Mouse (Mus musculus): ENCODE measurements around the gene Mogat1.
"Not testable (repeated sequence)": the region's sequence is repeated elsewhere in the genome, so short reads cannot be mapped to it uniquely, and the experiment has no call there.

Gene Mogat1

DNA sequence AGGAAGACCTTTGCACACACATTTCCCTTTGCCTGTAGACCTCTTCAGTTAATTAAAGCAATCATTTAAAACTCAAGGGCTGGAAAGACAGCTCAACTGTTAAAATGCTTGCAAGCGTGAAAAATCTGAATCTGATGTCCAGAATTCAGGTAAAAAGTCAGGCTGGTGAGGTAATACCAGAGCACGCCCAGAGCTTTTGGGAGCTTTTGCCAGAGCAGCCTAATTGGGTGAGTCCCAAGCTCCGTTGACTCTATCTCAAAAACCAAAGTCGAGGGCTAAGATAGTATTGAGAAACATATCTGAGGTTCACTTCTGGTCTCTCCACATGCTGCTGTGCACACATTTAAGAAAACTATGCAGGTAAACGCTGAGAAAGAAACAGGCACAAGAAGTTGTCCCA is at the start of gene Mogat1:
Gene Mogat1, plus strand, starts transcription at position 130 of the 400 bp plus-strand sequence.
- DNase-seq (ENCODE audit: low spot score in 2 of 2), result no peak

- DNase-seq (ENCODE audit: low spot score in 2 of 2), result no peak
Measured at GRCm38 (mm10) chr1:78472441-78472840, 38.4 kb upstream of the Mogat1 start.

DNA sequence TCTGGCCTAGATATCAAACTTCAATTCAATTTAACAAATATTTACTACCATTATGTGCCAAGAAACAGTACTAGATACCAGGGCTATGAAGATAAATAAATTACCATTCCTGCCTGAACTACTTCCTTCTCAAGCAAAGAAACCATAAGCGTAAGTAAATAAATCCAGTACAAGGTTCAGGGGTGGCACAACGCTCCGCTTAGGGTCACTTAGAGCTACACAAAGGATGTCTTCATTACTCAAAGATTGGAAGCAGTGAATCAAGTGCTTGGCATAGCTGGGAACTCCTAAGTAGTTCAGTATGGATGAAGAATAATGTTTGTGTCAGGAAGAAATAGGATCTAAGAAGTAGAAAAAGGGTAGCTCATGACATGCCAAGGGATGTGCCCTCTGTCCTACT is 27.4 kb upstream of the Mogat1 start:
- no peak for DNase-seq (ENCODE audit: low spot score in 2 of 2)

DNA sequence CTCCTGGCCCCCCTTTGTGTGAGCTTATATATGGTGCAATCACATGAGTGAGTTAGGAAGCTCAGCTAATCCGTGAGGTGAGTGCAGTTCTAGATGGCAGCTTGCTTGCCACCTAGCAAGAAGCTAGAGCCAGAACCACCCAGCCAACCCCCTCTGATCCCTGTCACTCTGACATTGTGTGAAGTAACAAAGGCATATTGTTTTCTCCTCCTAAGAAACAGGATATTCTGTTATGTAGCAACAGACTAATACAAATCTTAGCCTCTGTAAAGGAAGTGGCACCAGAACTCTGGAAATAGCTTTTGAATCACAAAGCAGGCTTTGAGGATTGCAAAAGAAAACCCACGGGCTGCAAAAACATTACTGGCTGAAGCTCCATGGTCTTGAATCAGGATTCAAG is 26.4 kb upstream of the Mogat1 start:
- no peak for DNase-seq (ENCODE audit: low spot score in 2 of 2)

DNA sequence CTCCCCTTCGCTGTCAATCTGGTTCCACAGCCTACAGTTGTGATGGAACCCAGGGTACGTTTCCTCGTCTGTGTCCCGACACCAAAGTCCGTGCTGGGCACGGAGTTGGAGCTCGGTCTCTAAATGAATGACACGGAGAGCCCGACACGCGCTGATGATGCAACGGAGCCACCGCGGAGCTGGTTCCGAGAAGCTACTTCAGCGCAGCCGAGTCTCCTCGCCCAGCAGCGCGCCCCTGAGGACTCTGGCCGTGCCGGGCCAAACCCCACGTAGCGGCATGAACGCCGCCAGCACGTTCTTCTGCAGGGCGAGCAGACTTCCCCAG is 22.4 kb upstream of the Mogat1 start:
- no peak for DNase-seq (ENCODE audit: low spot score in 2 of 2)

- peak; percentile 84 to 89 for DNase-seq (ENCODE audit: low spot score in 2 of 2)
Measured at GRCm38 (mm10) chr1:78488752-78489492, 21.9 kb upstream of the Mogat1 start, which contains the start of gene Farsb. Gene Farsb (minus strand): TSS chr1:78488897.

- DNase-seq (ENCODE audit: low spot score in 2 of 2), result no peak
Measured at GRCm38 (mm10) chr1:78490143-78490542, 20.6 kb upstream of the Mogat1 start.

GRCm38 (mm10) chr1:78501036-78501435 is 9.8 kb upstream of the Mogat1 start:
- DNase-seq (ENCODE audit: low spot score in 2 of 2), result no peak

DNA sequence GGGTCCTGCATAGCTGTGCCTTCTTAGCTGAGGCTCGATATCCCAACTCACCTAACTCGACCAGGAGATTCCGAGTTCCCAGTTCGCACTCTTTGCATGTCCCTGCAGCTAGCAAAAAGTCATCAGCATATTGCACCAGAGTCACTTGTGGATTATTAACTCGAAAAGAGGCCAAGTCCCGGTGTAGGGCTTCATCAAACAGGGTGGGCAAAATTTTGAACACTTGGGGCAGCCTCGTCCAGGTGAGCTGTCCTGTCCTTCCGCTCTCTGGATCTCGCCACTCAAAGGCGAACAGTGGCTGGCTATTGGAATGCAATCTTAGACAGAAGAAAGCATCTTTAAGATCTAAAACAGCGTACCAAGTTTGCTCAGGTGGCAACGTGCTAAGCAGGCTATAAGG is 8.9 kb upstream of the Mogat1 start:
- not testable (repeated sequence) for DNase-seq (ENCODE audit: low spot score in 2 of 2)

DNA sequence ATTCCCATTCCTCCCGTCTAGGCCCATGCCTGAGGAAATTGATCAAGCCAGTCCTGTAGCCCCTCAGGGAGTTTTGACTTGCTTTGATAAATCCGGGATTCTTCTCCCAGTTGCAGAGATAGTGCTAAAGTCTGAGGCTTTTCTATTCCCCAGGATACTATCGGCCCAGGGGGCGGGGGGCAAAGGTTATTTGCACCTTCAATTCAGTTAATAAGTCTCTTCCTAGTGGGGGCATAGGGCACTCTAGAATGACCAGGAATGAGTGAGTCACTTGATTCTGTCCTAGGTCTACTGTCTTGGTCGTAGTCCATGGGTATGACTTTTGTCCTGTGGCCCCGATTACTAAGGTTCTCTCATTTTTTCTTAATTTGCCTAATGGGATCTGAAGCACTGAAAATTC is 8.3 kb upstream of the Mogat1 start:
- DNase-seq (ENCODE audit: low spot score in 2 of 2), result no peak

DNA sequence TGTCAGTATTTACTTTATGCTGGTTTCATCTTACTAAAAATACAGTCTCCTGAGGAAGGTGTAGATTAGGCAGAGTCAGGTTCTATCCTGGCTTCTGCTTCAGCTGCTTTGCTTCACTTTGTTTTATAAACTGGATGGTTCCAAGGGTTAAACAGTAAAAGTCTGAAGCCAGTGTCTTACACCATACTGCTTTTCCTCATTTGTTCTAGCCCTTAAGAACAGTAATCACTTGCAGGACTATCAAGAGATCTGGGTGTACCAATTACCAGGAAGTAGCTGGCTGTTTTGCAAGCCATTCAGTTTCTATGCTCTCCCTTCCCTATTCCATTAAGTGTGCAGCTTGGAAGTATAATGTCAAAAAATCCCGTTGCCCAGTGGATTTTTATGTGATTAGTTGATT is 3.7 kb upstream of the Mogat1 start:
- no peak for DNase-seq (ENCODE audit: low spot score in 2 of 2)

DNA sequence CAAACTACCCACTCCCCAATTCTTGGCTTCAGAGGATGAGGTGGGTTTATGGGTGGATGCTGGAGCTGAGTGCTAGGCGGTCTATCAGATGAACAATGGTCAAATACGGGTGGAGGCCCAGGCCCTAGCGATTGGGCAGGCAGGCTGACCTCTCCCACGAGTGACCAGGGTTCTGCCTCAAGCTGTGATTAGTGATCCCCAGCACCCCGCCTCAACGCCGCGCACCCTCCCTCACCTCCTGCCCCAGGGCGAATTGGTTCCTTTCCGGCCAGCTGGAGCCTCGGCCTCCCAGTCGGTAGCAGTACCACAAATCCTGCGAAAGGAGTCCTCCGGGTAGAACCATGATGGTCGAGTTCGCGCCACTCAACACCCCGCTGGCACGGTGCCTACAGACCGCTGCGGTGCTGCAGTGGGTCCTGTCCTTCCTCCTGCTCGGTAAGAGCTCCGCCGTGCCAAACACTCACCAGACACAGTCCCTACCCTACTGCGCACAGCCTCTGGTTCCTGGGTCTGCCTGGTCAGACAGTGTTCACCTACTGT is 900 bp downstream of the Mogat1 start, which contains the start of gene BC035947:
Gene BC035947, minus strand, starts transcription at position 538 of the 540 bp plus-strand sequence.
- DNase-seq (ENCODE audit: low spot score in 2 of 2), result no peak

GRCm38 (mm10) chr1:78512756-78513155 is 2.0 kb downstream of the Mogat1 start:
- DNase-seq (ENCODE audit: low spot score in 2 of 2), result no peak

DNA sequence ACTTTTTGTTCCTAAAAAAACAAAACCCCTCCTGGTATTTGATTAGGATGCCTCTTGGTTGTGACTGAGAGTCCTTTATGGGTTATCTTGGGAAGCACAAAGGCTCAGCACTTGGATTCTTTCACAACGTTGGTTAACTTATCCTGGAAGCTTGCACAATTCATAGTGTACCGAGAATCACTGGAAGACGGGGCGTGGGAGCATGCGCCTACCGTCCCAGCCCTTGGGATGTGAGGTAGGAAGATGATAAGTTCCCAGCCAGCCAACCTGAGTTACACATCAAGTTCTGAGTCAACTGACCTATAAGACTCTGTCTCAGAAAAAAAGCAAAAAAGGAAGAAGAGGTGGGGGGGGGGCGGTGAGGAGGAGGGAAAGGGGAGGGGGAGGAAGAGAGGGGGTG is 8.1 kb downstream of the Mogat1 start:
- DNase-seq (ENCODE audit: low spot score in 2 of 2), result no peak

- no peak for DNase-seq (ENCODE audit: low spot score in 2 of 2)
Measured at GRCm38 (mm10) chr1:78525189-78525886, 14.5 kb downstream of the Mogat1 start.

GRCm38 (mm10) chr1:78528356-78528755 is 17.6 kb downstream of the Mogat1 start:
- no peak for DNase-seq (ENCODE audit: low spot score in 2 of 2)

DNA sequence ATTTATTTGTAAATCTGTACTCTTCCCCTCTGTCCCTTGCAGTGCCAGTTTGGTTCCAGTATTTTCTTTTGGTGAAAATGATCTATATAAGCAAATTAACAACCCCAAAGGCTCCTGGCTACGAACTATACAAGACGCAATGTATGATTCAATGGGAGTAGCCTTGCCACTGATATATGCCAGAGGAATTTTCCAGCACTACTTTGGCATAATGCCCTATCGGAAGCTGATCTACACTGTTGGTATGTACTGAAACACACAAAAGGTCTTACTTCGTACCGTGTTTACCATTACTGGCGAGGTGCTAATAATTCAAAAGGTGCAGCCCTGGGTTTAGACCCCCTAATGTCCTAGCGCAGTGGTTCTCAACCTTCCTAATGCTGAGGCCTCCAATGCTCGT is 18.2 kb downstream of the Mogat1 start:
- DNase-seq (ENCODE audit: low spot score in 2 of 2), result no peak

- no peak for DNase-seq (ENCODE audit: low spot score in 2 of 2)
Measured at GRCm38 (mm10) chr1:78530500-78531215, 19.9 kb downstream of the Mogat1 start.

DNA sequence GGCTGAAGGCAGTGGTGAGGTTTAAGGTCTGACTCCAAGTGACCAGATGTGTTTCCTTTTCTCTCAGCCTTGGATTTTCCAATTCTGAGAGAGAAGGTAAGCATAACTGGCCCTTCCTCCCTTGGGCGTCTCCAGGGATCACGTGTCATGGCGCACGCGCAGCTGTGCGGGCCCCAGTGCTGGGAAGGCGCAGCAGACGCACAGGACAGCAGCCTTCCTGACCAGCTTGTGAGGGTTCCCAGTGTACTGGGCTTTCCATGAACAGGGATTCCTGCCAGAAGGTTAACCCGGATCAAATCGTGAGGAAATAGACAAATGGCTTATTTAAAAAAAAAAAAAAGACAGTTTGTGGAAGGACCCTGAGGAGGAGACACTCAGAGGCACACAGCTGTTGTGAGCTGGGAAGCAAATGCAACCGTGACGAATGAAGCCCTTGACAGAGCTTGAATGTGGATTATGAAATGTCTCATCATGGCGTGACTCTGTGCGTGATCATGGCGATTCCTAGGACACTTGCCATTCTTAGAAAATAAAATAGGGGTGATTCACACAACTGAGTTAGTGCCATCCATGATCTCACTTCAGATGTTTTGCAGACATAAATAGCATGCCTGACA is 21.5 kb downstream of the Mogat1 start:
- DNase-seq (ENCODE audit: low spot score in 2 of 2), result no peak

DNA sequence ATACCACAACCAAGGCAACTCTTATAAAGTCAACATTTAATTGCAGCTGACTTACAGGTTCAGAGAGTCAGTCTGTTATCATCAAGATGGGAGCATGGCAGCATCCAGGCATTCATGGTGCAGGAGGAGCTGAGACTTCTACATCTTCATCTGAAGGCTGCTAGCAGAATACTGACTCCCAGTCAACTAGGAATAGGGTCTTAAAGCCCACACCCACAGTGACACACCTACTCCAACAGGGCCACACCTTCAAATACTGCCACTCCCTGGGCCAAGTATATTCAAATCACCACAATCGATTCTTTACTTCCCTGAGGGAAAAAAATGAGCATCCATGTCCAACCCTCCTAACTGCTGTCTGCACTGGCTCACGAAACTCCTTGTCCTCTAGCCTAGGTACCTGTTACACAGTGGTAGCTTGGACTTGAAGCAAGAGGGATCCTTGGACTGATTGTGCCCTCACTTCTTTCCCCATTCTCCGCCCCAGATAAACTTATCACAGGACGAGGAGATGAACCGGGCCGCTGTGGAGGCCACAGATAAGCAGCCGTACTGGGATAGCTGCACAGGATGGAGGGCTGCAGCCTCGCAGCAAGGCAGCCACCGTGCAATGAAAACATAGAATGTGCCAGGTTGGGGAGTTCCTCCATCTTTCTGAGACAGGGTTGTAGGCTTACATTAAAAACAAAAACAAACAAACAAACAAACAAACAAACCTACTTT is 23.8 kb downstream of the Mogat1 start:
- DNase-seq (ENCODE audit: low spot score in 2 of 2), result no peak
